Mouse (Mus musculus): Measurements from ENCODE around the gene Acss2. TPM values are rescaled to one million over a fixed set of nuclear protein-coding genes. Genes with fewer than 3 reads are reported as not detected.
A peak's percentile ranks its signal among the peaks of the same experiment; 100 is the strongest.
"Not testable (repeated sequence)": the region's sequence is repeated elsewhere in the genome, so short reads cannot be mapped to it uniquely, and the experiment has no call there.

Gene Acss2
- total RNA-seq, 2 experiments from 2014 or later = 32.1 to 42.2 TPM

GRCm38 (mm10) chr2:155588136-155588535 is 70.4 kb downstream of the Acss2 start:
- no peak for DNase-seq

- peak; percentile 26 to 36 for DNase-seq
Observed at GRCm38 (mm10) chr2:155589521-155589920, 71.8 kb downstream of the Acss2 start.

GRCm38 (mm10) chr2:155590876-155591275 is 73.1 kb downstream of the Acss2 start:
- DNase-seq = no peak

GRCm38 (mm10) chr2:155591676-155592075 is 73.9 kb downstream of the Acss2 start:
- DNase-seq = peak in 1 of 2 experiments; percentile 38

GRCm38 (mm10) chr2:155592137-155592853 is 74.5 kb downstream of the Acss2 start, which contains the start of gene Gss:
Gss (minus strand) TSS chr2:155592810.
- peak; percentile 99 to 100 for DNase-seq

- DNase-seq = no peak
Observed at GRCm38 (mm10) chr2:155592854-155593283, 75.1 kb downstream of the Acss2 start.

GRCm38 (mm10) chr2:155595516-155595915 is 77.8 kb downstream of the Acss2 start:
- DNase-seq = no peak

GRCm38 (mm10) chr2:155603707-155604106 is 86.0 kb downstream of the Acss2 start:
- no peak for DNase-seq

GRCm38 (mm10) chr2:155604560-155605235 is 87.0 kb downstream of the Acss2 start:
- DNase-seq = no peak

- DNase-seq = not testable (repeated sequence)
Observed at GRCm38 (mm10) chr2:155605236-155605589, 87.5 kb downstream of the Acss2 start.

- peak; percentile 72 to 77 for DNase-seq
Observed at GRCm38 (mm10) chr2:155606360-155606759, 88.6 kb downstream of the Acss2 start.

GRCm38 (mm10) chr2:155610978-155611377 is 93.2 kb downstream of the Acss2 start, which contains the start of gene Myh7b:
Myh7b (plus strand) TSS chr2:155611212.
- peak; percentile 71 to 80 for DNase-seq

- peak in 1 of 2 experiments; percentile 32 for DNase-seq
Observed at GRCm38 (mm10) chr2:155611834-155612550, 94.2 kb downstream of the Acss2 start.

GRCm38 (mm10) chr2:155613326-155613755 is 95.6 kb downstream of the Acss2 start:
- DNase-seq = peak; percentile 65 to 75

GRCm38 (mm10) chr2:155613953-155614352 is 96.2 kb downstream of the Acss2 start:
- DNase-seq = no peak

- DNase-seq = no peak
Observed at GRCm38 (mm10) chr2:155616971-155617370, 99.2 kb downstream of the Acss2 start.

GRCm38 (mm10) chr2:155619817-155620216 is 102.1 kb downstream of the Acss2 start:
- peak; percentile 79 to 93 for DNase-seq

GRCm38 (mm10) chr2:155622606-155623005 is 104.9 kb downstream of the Acss2 start:
- no peak for DNase-seq

- no peak for DNase-seq
Observed at GRCm38 (mm10) chr2:155623996-155624395, 106.2 kb downstream of the Acss2 start.

GRCm38 (mm10) chr2:155624730-155625129 is 107.0 kb downstream of the Acss2 start:
- no peak for DNase-seq

GRCm38 (mm10) chr2:155626277-155626676 is 108.5 kb downstream of the Acss2 start:
- DNase-seq = no peak

GRCm38 (mm10) chr2:155627030-155627738 is 109.4 kb downstream of the Acss2 start:
- DNase-seq = peak in 1 of 2 experiments; percentile 81

All from heart, adult 18-20 months (tissue).